Mouse (Mus musculus): Measurements from ENCODE around the gene 5730522E02Rik. TPM values are rescaled to one million over a fixed set of nuclear protein-coding genes. Genes with fewer than 3 reads are reported as not detected.

Gene 5730522E02Rik
- total RNA-seq, 2 experiments from 2014 or later, result 0.30 TPM; not detected in 1

- DNase-seq (ENCODE audit: low spot score in 2 of 2), result no peak
Measured at GRCm38 (mm10) chr11:26013527-26013926, 197.0 kb downstream of the 5730522E02Rik start.

- DNase-seq (ENCODE audit: low spot score in 2 of 2), result no peak
Measured at GRCm38 (mm10) chr11:26004018-26004417, 206.5 kb downstream of the 5730522E02Rik start.

DNA sequence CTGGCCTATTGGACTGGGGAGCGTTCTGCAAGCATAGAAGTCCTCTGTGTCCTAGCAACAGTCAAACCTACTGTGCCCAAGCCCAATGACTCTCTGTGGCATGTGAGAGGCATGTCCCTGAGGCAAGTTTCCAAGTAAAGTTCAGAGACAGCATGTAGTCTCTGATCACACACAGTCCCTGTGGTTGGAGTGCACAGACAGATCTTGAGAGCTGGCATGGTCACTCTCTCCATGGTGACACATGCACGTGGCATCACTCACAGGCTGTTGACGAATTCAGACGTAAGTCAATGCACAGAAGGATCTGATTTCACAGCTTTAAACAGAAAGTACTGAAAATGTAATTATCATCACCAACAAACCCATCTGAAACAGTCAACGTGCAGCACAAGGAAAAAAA lies 210.8 kb downstream of the 5730522E02Rik start:
- DNase-seq (ENCODE audit: low spot score in 2 of 2), result no peak

- DNase-seq (ENCODE audit: low spot score in 2 of 2), result no peak
Measured at GRCm38 (mm10) chr11:25997469-25997868, 213.1 kb downstream of the 5730522E02Rik start.

- no peak for DNase-seq (ENCODE audit: low spot score in 2 of 2)
Measured at GRCm38 (mm10) chr11:25994128-25994527, 216.4 kb downstream of the 5730522E02Rik start.

DNA sequence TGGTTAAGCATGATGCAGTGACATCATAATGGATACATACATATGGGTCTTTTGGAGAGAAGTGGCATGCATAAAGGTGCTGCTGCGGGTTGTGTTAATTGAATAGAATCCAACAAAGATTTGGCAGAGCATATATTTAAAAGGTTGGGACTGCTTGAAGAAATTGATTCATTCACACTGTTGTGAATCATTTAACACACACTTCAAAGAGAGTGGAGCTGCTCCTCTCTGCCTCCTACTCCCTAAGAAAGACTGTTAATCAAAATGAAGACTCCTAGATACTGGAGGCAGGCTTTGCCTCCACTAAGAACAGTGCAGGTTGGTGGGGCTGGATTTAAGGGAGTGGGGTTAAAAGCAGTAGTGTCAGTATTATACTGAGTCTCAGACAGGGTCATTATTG lies 218.3 kb downstream of the 5730522E02Rik start:
- no peak for DNase-seq (ENCODE audit: low spot score in 2 of 2)

GRCm38 (mm10) chr11:25978736-25979276 lies 231.8 kb downstream of the 5730522E02Rik start:
- no peak for DNase-seq (ENCODE audit: low spot score in 2 of 2)

- no peak for DNase-seq (ENCODE audit: low spot score in 2 of 2)
Measured at GRCm38 (mm10) chr11:25941504-25941903, 269.1 kb downstream of the 5730522E02Rik start.

DNA sequence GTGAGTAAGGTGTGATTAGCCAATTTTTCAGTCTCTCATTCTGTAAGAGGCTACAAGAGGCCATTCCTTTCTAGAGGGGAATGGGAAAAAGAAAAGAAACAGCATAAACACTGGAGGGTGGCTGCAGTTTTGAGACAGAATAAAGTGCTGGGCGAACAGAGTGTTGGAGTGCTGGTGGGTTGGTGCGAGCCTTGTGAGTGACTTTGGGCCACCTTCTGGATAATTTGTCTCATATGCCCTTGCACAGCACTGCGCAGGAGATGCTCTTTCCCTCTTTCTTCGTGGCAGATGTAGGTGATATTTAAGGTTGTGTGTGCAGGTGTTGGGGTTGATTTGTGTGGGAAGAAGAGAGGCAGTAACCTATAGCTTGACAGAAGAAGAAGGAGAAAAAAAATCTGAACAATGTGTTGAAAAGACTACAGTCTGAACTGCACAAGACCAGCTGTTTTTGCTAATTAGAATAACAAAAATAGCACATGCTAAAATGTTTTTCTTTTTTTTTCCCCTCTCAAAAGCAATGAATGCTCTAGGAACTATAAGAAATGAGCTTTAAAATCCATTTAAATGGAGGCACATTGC lies 269.8 kb downstream of the 5730522E02Rik start:
- no peak for DNase-seq (ENCODE audit: low spot score in 2 of 2)

- no peak for DNase-seq (ENCODE audit: low spot score in 2 of 2)
Measured at GRCm38 (mm10) chr11:25926267-25926666, 284.3 kb downstream of the 5730522E02Rik start.

DNA sequence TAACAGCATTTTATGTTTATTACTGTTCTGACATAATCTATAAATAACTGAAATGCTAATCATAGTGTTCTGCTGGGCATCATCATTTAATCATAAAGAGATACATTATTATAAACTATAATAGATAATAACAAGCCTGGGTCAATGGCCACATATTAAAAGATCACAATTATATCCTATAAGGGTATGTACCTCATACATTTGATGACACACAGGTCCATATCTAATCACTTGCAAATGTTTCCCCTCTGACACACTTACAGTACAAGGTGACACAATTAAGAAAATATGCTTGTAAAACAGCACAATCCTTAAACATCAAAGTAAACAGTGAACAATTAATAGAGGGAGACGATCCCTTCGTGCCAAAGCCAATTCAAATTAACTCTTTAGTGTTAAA lies 308.2 kb downstream of the 5730522E02Rik start:
- no peak for DNase-seq (ENCODE audit: low spot score in 2 of 2)

GRCm38 (mm10) chr11:25901666-25902065 lies 308.9 kb downstream of the 5730522E02Rik start:
- DNase-seq (ENCODE audit: low spot score in 2 of 2), result no peak

DNA sequence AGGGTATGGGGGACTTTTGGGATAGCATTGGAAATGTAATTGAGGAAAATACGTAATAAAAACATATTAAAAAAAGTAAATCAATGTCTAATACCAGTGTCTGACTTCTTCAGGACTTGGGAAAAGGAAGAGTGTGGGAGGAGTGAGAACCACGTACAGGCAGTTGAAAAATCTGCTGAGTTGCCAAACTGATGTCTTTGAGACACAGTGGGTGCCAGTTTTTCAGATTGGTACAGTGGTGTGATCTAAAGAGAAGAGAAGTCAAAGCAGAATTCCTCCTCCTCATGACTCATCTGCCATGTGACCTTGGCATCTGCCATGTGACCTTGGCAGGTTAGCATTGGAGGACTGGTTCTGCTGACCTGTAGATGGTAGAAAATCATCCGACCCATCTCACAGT lies 316.7 kb downstream of the 5730522E02Rik start:
- DNase-seq (ENCODE audit: low spot score in 2 of 2), result no peak

DNA sequence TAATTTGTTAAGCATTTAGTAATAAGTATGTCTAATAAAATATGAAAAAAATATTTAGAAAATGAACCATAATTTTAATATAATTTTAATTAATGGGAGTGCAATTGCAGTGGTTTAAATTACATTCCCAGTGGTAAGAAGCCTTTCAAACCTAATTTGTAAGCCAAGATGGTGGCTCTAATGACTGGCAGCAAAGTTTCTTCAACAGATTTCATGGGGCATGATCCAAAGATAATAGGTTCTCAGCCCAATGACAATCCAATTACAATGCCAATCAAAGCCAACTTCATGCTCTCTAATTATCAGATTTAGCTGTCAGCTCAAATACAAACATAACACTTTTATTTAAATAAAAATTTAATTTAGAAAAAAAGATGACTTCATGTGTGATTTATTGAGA lies 337.6 kb downstream of the 5730522E02Rik start:
- no peak for DNase-seq (ENCODE audit: low spot score in 2 of 2)

- no peak for DNase-seq (ENCODE audit: low spot score in 2 of 2)
Measured at GRCm38 (mm10) chr11:25872317-25872716, 338.2 kb downstream of the 5730522E02Rik start.

DNA sequence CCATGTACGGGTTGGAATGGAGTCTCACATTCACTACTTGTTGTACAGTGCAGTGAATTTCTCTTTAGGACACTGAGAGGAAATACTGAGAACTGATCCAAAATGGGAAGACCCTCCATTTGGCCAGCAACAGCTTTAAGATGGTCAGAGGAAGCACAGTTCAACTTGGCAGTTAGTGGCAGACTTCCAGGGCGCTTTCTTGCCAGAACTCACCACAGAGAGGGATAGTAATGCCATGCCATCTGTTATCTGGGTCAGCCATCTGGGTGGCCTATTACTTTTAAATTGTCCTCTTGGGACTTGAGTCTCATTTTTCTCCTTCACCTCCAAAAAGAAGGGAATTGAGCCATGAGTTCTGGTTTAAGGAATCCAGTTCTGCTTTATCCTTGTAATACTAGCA lies 344.3 kb downstream of the 5730522E02Rik start:
- DNase-seq (ENCODE audit: low spot score in 2 of 2), result no peak

GRCm38 (mm10) chr11:25862686-25863085 lies 347.9 kb downstream of the 5730522E02Rik start:
- peak; percentile 62 to 64 for DNase-seq (ENCODE audit: low spot score in 2 of 2)

DNA sequence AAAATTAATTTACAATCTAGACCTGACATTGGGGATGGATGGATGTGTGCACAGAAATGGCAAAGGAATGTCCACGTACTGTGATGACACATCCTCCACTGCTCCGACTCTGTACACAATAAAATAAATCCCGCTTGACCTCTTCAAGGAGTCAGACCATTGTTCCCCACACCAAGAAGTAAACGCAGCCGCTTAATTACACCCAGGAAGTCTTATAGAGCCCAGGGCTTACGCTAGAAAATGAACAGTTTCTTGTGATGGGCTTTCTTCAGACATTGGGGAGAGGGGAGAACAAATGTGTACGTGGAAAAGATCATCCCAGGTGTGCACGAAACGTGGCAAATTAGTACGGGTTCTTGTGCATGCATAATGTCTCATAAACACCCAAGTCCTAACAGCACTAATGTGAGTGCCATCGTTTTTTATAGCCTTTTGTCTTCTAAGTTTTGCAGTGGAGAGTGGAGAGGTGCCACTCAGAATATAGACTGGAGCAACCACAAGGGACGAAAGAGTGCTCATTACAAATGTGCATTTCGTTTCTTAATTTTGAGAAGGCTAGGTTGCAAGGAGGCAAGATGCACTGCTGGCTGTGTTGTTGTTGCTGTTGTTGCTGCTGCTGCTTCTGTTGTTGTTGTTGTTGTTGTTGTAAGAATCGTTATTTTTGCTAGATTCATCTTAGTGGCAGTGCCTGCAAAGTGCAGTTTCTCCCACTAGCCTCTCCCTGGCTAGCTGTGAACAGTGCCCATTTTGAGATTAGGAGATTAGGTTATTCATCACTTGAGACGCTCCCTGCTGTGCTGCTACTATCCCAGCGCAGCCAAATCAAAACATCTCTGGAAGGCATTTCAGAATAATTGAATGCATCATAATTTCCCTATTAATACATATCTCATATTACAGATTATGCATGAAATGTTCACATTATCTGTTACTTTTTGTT lies 353.7 kb downstream of the 5730522E02Rik start:
- no peak for DNase-seq (ENCODE audit: low spot score in 2 of 2)

- no peak for DNase-seq (ENCODE audit: low spot score in 2 of 2)
Measured at GRCm38 (mm10) chr11:25855794-25856193, 354.8 kb downstream of the 5730522E02Rik start.

GRCm38 (mm10) chr11:25854216-25854615 lies 356.3 kb downstream of the 5730522E02Rik start:
- DNase-seq (ENCODE audit: low spot score in 2 of 2), result no peak

GRCm38 (mm10) chr11:25853032-25853431 lies 357.5 kb downstream of the 5730522E02Rik start:
- DNase-seq (ENCODE audit: low spot score in 2 of 2), result no peak

All from adrenal gland, adult 18-20 months (tissue).